Mouse (Mus musculus) adrenal gland, postnatal 14 days (tissue): ENCODE measurements at regions not wholly inside any gene's neighbourhood (a gene's known extent, or its start where the extent isn't known, plus 50 kb on each side); places are given as distances from the start of the nearest gene placed in this dataset.

ENCODE experiments used
- DNase-seq: peaks from one replicate; pipeline ENCODE4 v3.0.0; 2021; ENCODE audit warnings: mixed read lengths

GRCm38 (mm10) chr19:37754024-37754423, 56.4 kb downstream of the Cyp26a1 start:
- no peak for DNase-seq

GRCm38 (mm10) chr19:37755372-37755771, 57.8 kb downstream of the Cyp26a1 start:
- no peak for DNase-seq

DNA sequence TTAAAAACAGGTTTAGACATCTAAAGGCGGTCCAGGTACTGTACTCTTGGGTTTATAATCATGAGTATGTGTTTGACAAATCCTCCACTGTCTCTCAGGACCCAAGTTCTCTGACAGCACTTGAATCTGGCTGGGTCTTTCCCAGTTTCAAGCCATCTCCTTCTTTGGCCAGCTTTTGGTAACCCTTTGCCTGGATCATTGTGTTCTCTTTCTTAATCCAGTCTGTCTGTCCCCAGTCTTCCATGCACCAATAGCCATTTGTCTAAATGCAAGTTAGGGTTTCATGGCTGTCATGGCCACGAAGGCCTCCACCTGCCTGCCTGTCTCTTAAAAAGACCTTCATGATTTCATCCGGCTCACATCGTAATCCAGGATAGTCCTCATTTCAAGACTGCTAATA, 71.8 kb downstream of the Cyp26a1 start:
- DNase-seq = no peak

GRCm38 (mm10) chr19:37771956-37772355, 74.4 kb downstream of the Cyp26a1 start:
- DNase-seq = no peak

GRCm38 (mm10) chr19:37774551-37774950, 77.0 kb downstream of the Cyp26a1 start:
- DNase-seq = no peak

- no peak for DNase-seq
Observed at GRCm38 (mm10) chr19:37774966-37775365, 77.4 kb downstream of the Cyp26a1 start.

- no peak for DNase-seq
Observed at GRCm38 (mm10) chr19:37777961-37778360, 80.4 kb downstream of the Cyp26a1 start.

DNA sequence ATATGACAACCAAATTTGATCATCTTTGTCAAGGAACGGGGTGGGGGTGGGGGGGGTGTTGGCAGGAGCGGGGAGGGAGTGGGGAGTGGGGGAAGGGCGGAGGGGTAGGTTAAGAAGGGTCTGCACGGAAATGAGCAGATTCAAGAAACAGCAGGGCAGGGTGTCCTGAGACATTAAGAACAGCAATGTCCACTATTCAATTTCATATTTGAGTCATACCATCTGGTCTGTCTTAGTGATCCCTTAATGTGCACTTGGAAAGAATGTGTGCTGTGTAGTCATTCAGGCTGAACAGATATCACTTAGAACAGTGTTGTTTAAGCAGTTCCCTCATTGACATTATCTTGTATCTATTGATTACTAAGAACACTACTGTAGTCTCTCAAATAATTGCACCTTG, 81.0 kb downstream of the Cyp26a1 start:
- DNase-seq = no peak

DNA sequence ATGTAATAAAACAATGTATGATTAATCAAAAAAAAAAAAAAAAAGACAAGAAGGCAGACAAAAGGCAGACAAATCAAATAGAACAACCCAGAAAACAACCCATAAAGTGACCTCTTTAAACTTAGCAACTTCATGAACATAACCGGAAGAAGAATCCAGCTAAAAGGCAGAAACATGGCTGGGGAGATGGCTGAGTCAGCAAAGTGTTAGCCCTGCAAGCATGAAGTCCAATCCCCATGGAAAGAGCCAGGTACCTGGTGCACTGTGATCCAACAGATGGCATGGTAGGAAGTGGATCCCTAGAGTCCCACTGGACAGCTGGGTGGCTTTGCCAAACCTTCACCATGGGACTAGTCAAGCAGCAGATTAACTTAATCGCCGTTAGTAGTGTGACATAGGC, 90.9 kb downstream of the Cyp26a1 start:
- DNase-seq = no peak

DNA sequence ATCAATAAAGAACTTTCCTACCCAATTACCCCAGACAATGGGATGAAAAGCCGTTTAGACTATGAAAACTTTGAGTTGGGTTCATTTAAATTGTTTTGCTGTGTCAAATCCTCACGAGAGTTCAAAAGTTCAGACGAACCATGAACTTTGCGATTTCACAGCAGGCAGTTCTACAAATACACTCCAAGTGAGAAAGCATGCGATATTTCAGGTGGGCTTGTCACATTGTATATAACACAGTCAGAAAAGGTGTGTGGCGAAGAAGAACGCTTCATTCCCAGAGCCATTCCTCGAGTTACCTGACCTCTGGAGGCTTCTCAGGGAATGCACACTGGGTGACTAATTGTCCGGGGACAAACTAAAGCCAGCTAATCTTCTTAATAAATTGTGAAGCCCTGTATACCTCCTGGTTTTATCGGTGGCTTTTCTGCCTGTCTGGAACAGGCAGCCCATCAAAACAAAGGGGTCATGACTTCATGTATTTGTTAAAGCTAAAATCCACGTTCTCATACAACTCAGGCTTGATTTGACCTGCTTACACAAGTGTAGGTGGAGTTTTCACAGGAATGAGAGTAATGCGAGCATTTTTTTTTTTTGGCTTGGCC, 92.1 kb downstream of the Cyp26a1 start:
- no peak for DNase-seq

GRCm38 (mm10) chr19:37790281-37791073, 92.9 kb downstream of the Cyp26a1 start:
- DNase-seq = no peak

- no peak for DNase-seq
Observed at GRCm38 (mm10) chr19:37793176-37793575, 95.6 kb downstream of the Cyp26a1 start.

- DNase-seq = peak; percentile 17
Observed at GRCm38 (mm10) chr19:37795552-37796343, 98.2 kb downstream of the Cyp26a1 start.

- no peak for DNase-seq
Observed at GRCm38 (mm10) chr19:37800161-37800660, 102.6 kb downstream of the Cyp26a1 start.

- DNase-seq = no peak
Observed at GRCm38 (mm10) chr19:37809666-37810065, 112.1 kb downstream of the Cyp26a1 start.

GRCm38 (mm10) chr19:37814089-37815073, 116.8 kb downstream of the Cyp26a1 start:
- DNase-seq = peak; percentile 41

- no peak for DNase-seq
Observed at GRCm38 (mm10) chr19:37815627-37816026, 118.0 kb downstream of the Cyp26a1 start.

- DNase-seq = no peak
Observed at GRCm38 (mm10) chr19:37821243-37821642, 123.6 kb downstream of the Cyp26a1 start.

GRCm38 (mm10) chr19:37821671-37822190, 124.1 kb downstream of the Cyp26a1 start:
- DNase-seq = no peak

GRCm38 (mm10) chr19:37824155-37824554, 126.6 kb downstream of the Cyp26a1 start:
- no peak for DNase-seq

DNA sequence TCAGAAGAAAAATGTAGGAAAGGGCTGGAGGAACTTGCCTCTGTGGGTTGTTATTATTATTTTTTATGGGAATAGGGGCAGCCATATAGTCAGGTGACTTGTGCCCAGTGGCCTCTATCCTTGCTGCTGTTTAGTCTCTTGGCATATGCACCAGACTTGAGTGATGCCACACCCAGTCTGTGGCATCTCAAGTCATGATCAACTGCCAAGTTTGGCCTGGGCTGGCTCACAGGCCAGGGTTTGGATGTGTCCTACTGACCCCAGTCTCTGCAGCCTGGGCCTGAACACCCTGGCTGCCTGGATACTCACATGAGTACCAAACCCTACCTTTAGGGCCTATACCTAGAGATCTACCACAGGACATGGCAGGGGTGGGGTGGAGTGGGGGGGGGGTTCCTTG, 133.8 kb downstream of the Cyp26a1 start:
- no peak for DNase-seq
